Comparison of ENCODE assay signal across 10 mouse cellular contexts in the genomic region with DNA sequence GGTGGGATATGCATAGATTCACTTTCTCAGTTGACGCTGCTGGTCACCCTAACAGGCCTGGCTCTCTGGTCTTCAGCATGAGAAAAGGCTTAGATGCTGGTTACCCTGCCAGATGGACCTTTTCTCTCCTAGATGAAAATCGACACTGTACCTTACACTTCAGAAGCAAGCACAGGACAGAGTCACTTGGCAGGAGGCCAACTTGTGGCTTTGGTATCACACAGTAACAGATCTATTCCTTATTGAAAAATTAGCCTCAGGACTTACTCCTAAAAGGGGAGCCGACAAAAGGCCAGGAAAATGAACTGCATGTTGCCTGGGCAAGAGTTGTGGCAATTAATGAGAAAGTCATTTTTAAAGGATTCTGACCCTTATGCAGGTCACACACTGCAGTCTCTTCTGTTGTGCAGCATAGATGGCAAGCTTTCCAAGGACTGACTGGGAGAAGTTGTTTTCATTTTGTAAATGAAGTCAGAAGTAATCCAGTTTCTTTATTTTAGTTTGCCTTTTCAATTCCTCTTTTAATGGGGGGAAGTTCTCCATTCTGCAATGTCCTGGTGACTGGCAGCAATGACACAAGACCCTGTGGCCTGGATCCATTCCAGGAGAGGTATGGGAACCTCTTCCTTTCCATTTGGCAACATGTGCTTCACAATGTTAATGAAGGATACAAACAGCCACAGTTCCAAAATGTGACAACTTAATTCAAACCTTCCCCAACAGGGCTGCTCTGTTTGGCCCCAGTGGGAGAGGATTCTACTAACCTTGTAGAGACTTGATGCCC. TPM values are rescaled to one million over a fixed set of nuclear protein-coding genes. Genes with fewer than 3 reads are reported as not detected.
DNase-seq lines count a peak whose midpoint lies in the region; ATAC-seq and TF ChIP-seq lines count a peak whose summit lies in the region.
"Had no signal": no experiment of that assay in that cellular context is flagged by ENCODE, and none has a peak within 500 bp of the region (broad histone marks: within the 10 kb centered on the region; RNA-seq: fewer than 3 reads in every experiment).

No protein-coding gene starts in this region.

- peak overlapping the region; percentile 60 for H3K9ac ChIP-seq in liver, embryonic 14.5 days (replicated peaks)
- no peak overlapping the region for H3K9ac ChIP-seq in intestine, embryonic 15.5 days
- H3K9ac ChIP-seq: neural tube, embryonic 13.5 days had no signal

- TF ChIP-seq EP300 in liver, embryonic 14.5 days (IDR thresholded peaks at IDR 0.05; ENCODE audit: low read depth) = peak; percentile 29; the same call in 1 of the 2 replicates

- ATAC-seq in liver, embryonic 14.5 days (ENCODE audit: insufficient read depth) = no peak
- no peak for ATAC-seq in intestine, embryonic 15.5 days

- no peaks in the 10 kb centered on the region for H3K27me3 ChIP-seq in liver, embryonic 14.5 days (ENCODE audit: control insufficient read depth, insufficient read depth, low read length)
- no peaks in the 10 kb centered on the region for H3K27me3 ChIP-seq in small intestine, adult 2 months (ENCODE audit: control insufficient read depth, insufficient read depth, low read length)
- no peaks in the 10 kb centered on the region for H3K27me3 ChIP-seq in intestine, embryonic 15.5 days (replicated peaks)
- H3K27me3 ChIP-seq: neural tube, embryonic 13.5 days had no signal

- H3K4me3 ChIP-seq in liver, embryonic 14.5 days (ENCODE audit: insufficient read depth in 1 of 2, low read depth in 2 of 2, low read length in 2 of 2) = no peak overlapping the region
- H3K4me3 ChIP-seq in small intestine, adult 2 months (ENCODE audit: low read depth, low read length) = no peak overlapping the region
- no peak overlapping the region for H3K4me3 ChIP-seq in intestine, embryonic 15.5 days (replicated peaks)
- H3K4me3 ChIP-seq: gastrocnemius, adult 2 months; neural tube, embryonic 13.5 days had no signal

- WGBS in liver, embryonic 14.5 days (ENCODE audit: insufficient replicate concordance) = 39% methylated on average over 3 of the region's 3 CpGs
- 52% methylated on average over 3 of the region's 3 CpGs for WGBS in small intestine, adult 2 months
- WGBS in intestine, embryonic 15.5 days = 60% methylated on average over 3 of the region's 3 CpGs

- TF ChIP-seq POLR2A in small intestine, adult 2 months (IDR thresholded peaks at IDR 0.05; ENCODE audit: low read depth, low read length) = no peak

- no peaks in the 10 kb centered on the region for H3K9me3 ChIP-seq in liver, embryonic 14.5 days (ENCODE audit: control insufficient read depth, low read length)
- no peaks in the 10 kb centered on the region for H3K9me3 ChIP-seq in intestine, embryonic 15.5 days
- H3K9me3 ChIP-seq: neural tube, embryonic 13.5 days had no signal

- intact Hi-C loops in left cerebral cortex, postnatal 4 days (cut with DNase I) = no loop called here

- DNase-seq in adrenal gland, postnatal 10 days = peak; percentile 4
- no peak for DNase-seq in adrenal gland, adult 18-20 months (ENCODE audit: low spot score in 2 of 2)
- peak; percentile 9 for DNase-seq in right cerebral cortex, postnatal 14 days
- no peak for DNase-seq in right cerebral cortex, adult 18-20 months
- DNase-seq in liver, embryonic 14.5 days (ENCODE audit: low read depth in 3 of 3, low spot score in 3 of 3) = peak in 1 of 3 experiments; percentile 43
- no peak for DNase-seq in left cerebral cortex, postnatal 4 days
- DNase-seq: gastrocnemius, adult 2 months had no signal

- H3K4me2 ChIP-seq in liver, embryonic 14.5 days (ENCODE audit: low read depth) = peak overlapping the region; percentile 65
- H3K4me2 ChIP-seq in intestine, embryonic 15.5 days (replicated peaks) = no peak overlapping the region
- H3K4me2 ChIP-seq: neural tube, embryonic 13.5 days had no signal

- peak overlapping the region; percentile 95 for H3K27ac ChIP-seq in liver, embryonic 14.5 days
- peak overlapping the region; percentile 2; the same call in 1 of the 2 replicates for H3K27ac ChIP-seq in small intestine, adult 2 months (ENCODE audit: insufficient read depth, low read depth, low read length)
- H3K27ac ChIP-seq in intestine, embryonic 15.5 days = no peak overlapping the region
- H3K27ac ChIP-seq: gastrocnemius, adult 2 months; neural tube, embryonic 13.5 days had no signal

- peaks cover 42% of the 10 kb centered on the region for H3K36me3 ChIP-seq in liver, embryonic 14.5 days (replicated peaks; ENCODE audit: control insufficient read depth, insufficient read depth, low read depth)
- peaks cover 6% of the 10 kb centered on the region; the same call in 1 of the 2 replicates for H3K36me3 ChIP-seq in small intestine, adult 2 months (ENCODE audit: control insufficient read depth, insufficient read depth, low read length)
- 0 out of 2 replicates have a peak, but pooled peaks cover 4% of the 10 kb centered on the region for H3K36me3 ChIP-seq in intestine, embryonic 15.5 days

- H3K4me1 ChIP-seq in liver, embryonic 14.5 days (replicated peaks; ENCODE audit: control insufficient read depth in 2 of 2, insufficient read depth in 2 of 2, low read length in 1 of 2) = peaks cover 62 to 73% of the 10 kb centered on the region in 2 experiments
- H3K4me1 ChIP-seq in small intestine, adult 2 months (ENCODE audit: control insufficient read depth, insufficient read depth, insufficient read length, low read length) = peaks cover 11% of the 10 kb centered on the region
- no peaks in the 10 kb centered on the region for H3K4me1 ChIP-seq in intestine, embryonic 15.5 days (replicated peaks)
- H3K4me1 ChIP-seq: neural tube, embryonic 13.5 days had no signal

- no peak for TF ChIP-seq CTCF in liver, embryonic 14.5 days (IDR thresholded peaks at IDR 0.05; ENCODE audit: low read depth)
- TF ChIP-seq CTCF in small intestine, adult 2 months (IDR thresholded peaks at IDR 0.05; ENCODE audit: extremely low read depth, insufficient read length, insufficient replicate concordance, low read depth, low read length) = no peak

RNA-seq across cellular contexts. Expression of gene Vopp1, which starts 59.7 kb away (rescaled TPM):
- total RNA-seq in adrenal gland, postnatal 10 days (2021) = 10 to 100 TPM; 16.7 to 23.0 TPM
- 10 to 100 TPM; 16.0 to 16.3 TPM for total RNA-seq in adrenal gland, adult 18-20 months (2021)
- 28.3 and 31.2 TPM in 2 replicates for polyA plus RNA-seq in liver, embryonic 14.5 days (2012; rRNA removed)
- 26.8 and 29.7 TPM in 2 replicates for polyA plus RNA-seq in liver, embryonic 14.5 days (2014; fragmentation: Nextera tagmentation; extraction: Ambion mirVana)
- 5.1 and 12.5 TPM in 2 replicates for polyA plus RNA-seq in small intestine, adult 2 months (2012; rRNA removed)
- total RNA-seq in left cerebral cortex, postnatal 4 days (2021) = 100 to 1,000 TPM; 139 to 148 TPM
- 30.9 and 32.3 TPM in 2 replicates for polyA plus RNA-seq in intestine, embryonic 15.5 days (2015; fragmentation: Nextera tagmentation; extraction: Ambion mirVana)

Comparison
In these comparisons a context has a peak if more than half of its experiments do, and no peak if none do; other contexts are left out.
1. DNase-seq: peak in adrenal gland, postnatal 10 days (single experiment) and right cerebral cortex, postnatal 14 days (single experiment); none in adrenal gland, adult 18-20 months (0 of 2), right cerebral cortex, adult 18-20 months (single experiment) and left cerebral cortex, postnatal 4 days (single experiment).
2. RNA of gene Vopp1, which starts 59.7 kb away (total RNA-seq): 139 to 148 TPM in left cerebral cortex, postnatal 4 days; 16.7 to 23.0 TPM in adrenal gland, postnatal 10 days and 16.0 to 16.3 TPM in adrenal gland, adult 18-20 months; every median in the first group is over 4 times any median in the second.